Mouse (Mus musculus) hindbrain, embryonic 15.5 days (tissue): Measurements from ENCODE around the gene Rwdd3. TPM values are rescaled to one million over a fixed set of nuclear protein-coding genes. Genes with fewer than 3 reads are reported as not detected.

Source experiments
- ATAC-seq: fragments of 200-750 bp; cut with Nextera tagmentation; 2 replicates; pipeline ENCODE4 v1.8.0; 2017; ENCODE audit warnings: low read depth, moderate number of reproducible peaks, moderate TSS enrichment; ENCODE audit not compliant: low FRiP score
- H3K27ac ChIP-seq: fragments of 300-500 bp; sonication (generic); replicated peaks from 2 replicates; pipeline ENCODE4 v1.5.1; 2015; ENCODE audit warnings: mild to moderate bottlenecking, inconsistent platforms
- H3K27me3 ChIP-seq: fragments of 300-500 bp; sonication (generic); 2 replicates; pipeline ENCODE4 v1.6.1; 2015; ENCODE audit warnings: control low read depth, inconsistent platforms
- H3K36me3 ChIP-seq: fragments of 300-500 bp; sonication (generic); 2 replicates; pipeline ENCODE4 v1.6.1; 2015; ENCODE audit warnings: control low read depth, inconsistent platforms
- H3K4me1 ChIP-seq: fragments of 300-500 bp; sonication (generic); replicated peaks from 2 replicates; pipeline ENCODE4 v1.6.1; 2015; ENCODE audit warnings: control low read depth, inconsistent platforms
- H3K4me2 ChIP-seq: fragments of 300-500 bp; sonication (generic); 2 replicates; pipeline ENCODE4 v1.6.1; 2015; ENCODE audit warnings: moderate library complexity, mild to moderate bottlenecking, inconsistent platforms
- H3K4me3 ChIP-seq: fragments of 300-500 bp; sonication (generic); 2 replicates; pipeline ENCODE4 v1.5.1; 2015; ENCODE audit warnings: mild to moderate bottlenecking, inconsistent platforms
- H3K9ac ChIP-seq: fragments of 300-500 bp; sonication (generic); 2 replicates; pipeline ENCODE4 v1.6.1; 2015; ENCODE audit warnings: inconsistent platforms
- H3K9me3 ChIP-seq: fragments of 300-500 bp; sonication (generic); 2 replicates; pipeline ENCODE4 v1.6.1; 2016; ENCODE audit warnings: control low read depth, inconsistent platforms
- WGBS: fragments of 180-500 bp; shearing (Covaris S2); methylation state at CpG from one replicate; pipeline ENCODE4 v1.1.7; 2015; 5-methylcytosine and 5-hydroxymethylcytosine counted together
- polyA plus RNA-seq: library from polyadenylated mRNA; unstranded; fragments of >200 nt; fragmentation: Nextera tagmentation; extraction: Ambion mirVana; gene quantifications from 2 replicates; pipeline ENCODE4 v1.2.1, GENCODE M21; 2015

The Rwdd3 gene
- polyA plus RNA-seq, 1 experiment from 2014 or later = 7.4 TPM

- WGBS = 71% methylated on average over 10 of the region's 10 CpGs
These were observed 13.8 kb downstream of the Rwdd3 start for GRCm38 (mm10) chr3:121157546-121158330.

DNA sequence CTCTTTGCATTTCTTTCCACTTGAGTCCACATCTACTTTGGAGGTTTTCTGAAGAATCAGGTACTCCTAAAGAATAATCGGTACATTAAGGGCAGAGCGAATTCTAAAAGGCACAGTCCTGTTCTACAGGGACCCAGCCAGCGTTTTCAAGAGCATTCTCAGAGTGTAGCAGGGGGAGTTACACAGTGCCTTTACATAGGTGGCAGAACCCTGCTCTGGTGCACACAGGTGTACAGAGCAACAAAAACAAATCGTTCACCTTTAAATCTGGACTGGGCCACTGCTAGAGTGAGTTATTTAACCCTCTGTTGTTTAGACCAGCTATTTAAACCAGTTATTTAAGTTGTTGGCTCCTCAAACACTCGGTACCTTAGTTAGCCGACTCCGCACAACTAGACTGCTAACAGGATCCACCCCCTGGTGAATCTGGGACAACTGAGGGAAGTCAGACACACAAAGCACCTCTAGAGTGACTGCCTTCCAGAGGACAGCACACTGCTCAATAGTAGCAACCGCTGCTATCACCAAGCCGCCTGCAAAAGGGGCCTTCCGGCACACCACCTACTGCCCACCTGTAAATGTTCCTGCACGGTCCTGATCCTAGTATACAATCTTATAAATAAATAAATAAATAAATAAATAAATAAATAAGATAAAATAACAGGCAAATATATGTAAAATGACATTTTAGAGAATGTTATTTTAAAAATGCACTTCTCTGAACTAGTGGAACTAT lies 14.9 kb downstream of the Rwdd3 start:
- no peak overlapping the region for H3K4me3 ChIP-seq
- 53% methylated on average over 11 of the region's 11 CpGs for WGBS

More at GRCm38 (mm10) chr3:121157546-121158330, 13.8 kb downstream of the Rwdd3 start:
- ATAC-seq = no peak
- Histone ChIP-seq H3K27me3 (no peaks in the 10 kb centered on the region), H3K27ac (no peak overlapping the region), H3K36me3 (no peaks in the 10 kb centered on the region), H3K9me3 (no peaks in the 10 kb centered on the region), H3K9ac (no peak overlapping the region), H3K4me1 (peaks cover 16% of the 10 kb centered on the region), H3K4me3 (no peak overlapping the region), H3K4me2 (no peak overlapping the region)

GRCm38 (mm10) chr3:121156043-121156442 lies 15.5 kb downstream of the Rwdd3 start:
- no peaks in the 10 kb centered on the region for H3K9me3 ChIP-seq
- H3K27ac ChIP-seq = no peak overlapping the region
- no peak overlapping the region for H3K4me3 ChIP-seq
- H3K4me1 ChIP-seq = peaks cover 16% of the 10 kb centered on the region
- ATAC-seq = no peak
- no peak overlapping the region for H3K9ac ChIP-seq
- H3K27me3 ChIP-seq = no peaks in the 10 kb centered on the region
- H3K4me2 ChIP-seq = peak overlapping the region; percentile 26
- 14% methylated on average over 7 of the region's 7 CpGs for WGBS
- H3K36me3 ChIP-seq = no peaks in the 10 kb centered on the region

More for the DNA sequence above, 14.9 kb downstream of the Rwdd3 start:
- ATAC-seq = no peak
- H3K4me1 ChIP-seq = peaks cover 16% of the 10 kb centered on the region
- H3K9ac ChIP-seq = no peak overlapping the region
- no peaks in the 10 kb centered on the region for H3K9me3 ChIP-seq
- no peaks in the 10 kb centered on the region for H3K36me3 ChIP-seq
- peak overlapping the region; percentile 26 for H3K4me2 ChIP-seq
- H3K27me3 ChIP-seq = no peaks in the 10 kb centered on the region
- no peak overlapping the region for H3K27ac ChIP-seq

- Histone ChIP-seq H3K4me2 (no peak overlapping the region), H3K4me1 (no peaks in the 10 kb centered on the region), H3K27me3 (no peaks in the 10 kb centered on the region), H3K27ac (no peak overlapping the region), H3K4me3 (no peak overlapping the region), H3K36me3 (no peaks in the 10 kb centered on the region), H3K9ac (no peak overlapping the region), H3K9me3 (no peaks in the 10 kb centered on the region)
- 76% methylated on average over 11 of the region's 11 CpGs for WGBS
- ATAC-seq = no peak
These were observed 37.6 kb downstream of the Rwdd3 start for GRCm38 (mm10) chr3:121133937-121134336.

DNA sequence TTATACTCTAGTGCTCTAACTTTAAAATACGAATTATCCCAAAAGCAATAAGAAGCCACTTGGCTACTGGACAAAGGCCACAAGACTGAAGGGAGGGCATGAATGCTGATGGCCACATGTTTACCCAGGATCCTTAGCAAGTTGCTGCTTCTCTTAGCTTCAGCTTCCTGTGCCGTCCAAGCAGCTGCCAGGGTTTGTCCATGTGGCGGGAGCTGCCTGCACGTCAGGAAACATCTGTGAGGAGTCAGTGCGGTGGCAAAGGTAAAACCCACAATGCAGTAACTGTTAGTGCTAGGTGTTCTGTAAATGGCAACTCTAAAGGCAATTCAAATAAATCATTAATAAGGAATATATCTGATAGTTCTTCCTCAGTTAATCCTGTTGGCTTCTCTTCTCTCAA lies 38.5 kb downstream of the Rwdd3 start:
- Histone ChIP-seq H3K27ac (no peak overlapping the region), H3K4me2 (no peak overlapping the region), H3K4me1 (no peaks in the 10 kb centered on the region), H3K36me3 (no peaks in the 10 kb centered on the region), H3K9ac (no peak overlapping the region), H3K27me3 (no peaks in the 10 kb centered on the region), H3K9me3 (no peaks in the 10 kb centered on the region), H3K4me3 (no peak overlapping the region)
- no peak for ATAC-seq
- 84% methylated on average over 5 of the region's 5 CpGs for WGBS

- H3K4me2 ChIP-seq = no peak overlapping the region
- 85% methylated on average over 2 of the region's 2 CpGs for WGBS
- H3K36me3 ChIP-seq = no peaks in the 10 kb centered on the region
- ATAC-seq = no peak
- no peak overlapping the region for H3K9ac ChIP-seq
- no peaks in the 10 kb centered on the region for H3K9me3 ChIP-seq
- no peaks in the 10 kb centered on the region for H3K4me1 ChIP-seq
- H3K4me3 ChIP-seq = no peak overlapping the region
- no peaks in the 10 kb centered on the region for H3K27me3 ChIP-seq
- no peak overlapping the region for H3K27ac ChIP-seq
These were observed 44.3 kb downstream of the Rwdd3 start for GRCm38 (mm10) chr3:121127171-121127570.

- Histone ChIP-seq H3K4me1 (no peaks in the 10 kb centered on the region), H3K36me3 (no peaks in the 10 kb centered on the region), H3K27me3 (no peaks in the 10 kb centered on the region), H3K4me2 (no peak overlapping the region), H3K4me3 (no peak overlapping the region), H3K9ac (no peak overlapping the region), H3K27ac (no peak overlapping the region), H3K9me3 (no peaks in the 10 kb centered on the region)
- ATAC-seq = no peak
- WGBS = 75% methylated on average over 5 of the region's 5 CpGs
These were observed 45.0 kb downstream of the Rwdd3 start for GRCm38 (mm10) chr3:121126476-121126875.

DNA sequence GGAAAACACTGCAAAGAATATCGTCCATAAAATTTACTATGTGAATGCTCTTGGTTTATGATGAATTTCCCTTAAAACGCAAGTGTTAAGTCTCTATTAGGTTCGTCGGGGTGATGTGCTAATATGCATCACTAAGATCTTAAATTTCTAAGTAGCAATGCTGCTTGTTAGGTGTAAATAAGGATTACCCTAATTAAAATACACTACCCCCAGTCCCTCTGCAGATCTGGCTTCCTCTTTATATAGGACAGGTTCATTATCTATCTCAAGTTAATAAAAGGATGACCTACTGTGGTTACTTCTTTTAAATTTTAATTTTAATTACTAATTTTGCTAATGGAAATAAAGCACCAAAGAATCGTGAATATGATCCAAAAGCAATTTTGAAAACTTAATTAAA lies 50.4 kb downstream of the Rwdd3 start:
- H3K4me2 ChIP-seq = no peak overlapping the region
- H3K9ac ChIP-seq = no peak overlapping the region
- no peak overlapping the region for H3K4me3 ChIP-seq
- no peaks in the 10 kb centered on the region for H3K36me3 ChIP-seq
- ATAC-seq = no peak
- H3K27ac ChIP-seq = no peak overlapping the region
- 75% methylated on average over 5 of the region's 5 CpGs for WGBS
- no peaks in the 10 kb centered on the region for H3K9me3 ChIP-seq
- peaks cover 4% of the 10 kb centered on the region; the same call in 1 of the 2 replicates for H3K4me1 ChIP-seq
- no peaks in the 10 kb centered on the region for H3K27me3 ChIP-seq

DNA sequence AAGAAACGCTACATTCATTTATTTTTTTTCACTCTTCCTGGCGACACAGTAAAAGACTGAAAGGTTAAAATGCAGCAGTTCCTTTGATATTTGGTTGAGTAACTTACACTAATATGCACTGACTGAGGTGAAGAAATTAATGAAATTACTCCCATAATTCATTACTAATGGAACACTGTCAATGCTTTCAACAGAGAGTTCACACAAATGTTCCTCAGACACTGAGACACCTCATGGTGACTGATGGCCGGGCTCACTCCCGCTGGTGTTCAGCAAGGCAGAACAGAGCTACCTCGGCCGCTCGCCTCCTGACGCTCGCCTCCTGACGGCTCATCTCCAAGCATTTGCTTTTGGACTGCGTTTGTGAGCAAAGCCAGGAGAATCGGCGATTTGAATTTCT lies 54.9 kb downstream of the Rwdd3 start:
- WGBS = 49% methylated on average over 13 of the region's 13 CpGs
- no peak for ATAC-seq
- no peak overlapping the region for H3K27ac ChIP-seq
- no peaks in the 10 kb centered on the region for H3K36me3 ChIP-seq
- no peaks in the 10 kb centered on the region for H3K27me3 ChIP-seq
- peak overlapping the region; percentile 13; the same call in 1 of the 2 replicates for H3K4me2 ChIP-seq
- H3K9ac ChIP-seq = no peak overlapping the region
- H3K4me1 ChIP-seq = peaks cover 4% of the 10 kb centered on the region; the same call in 1 of the 2 replicates
- no peak overlapping the region for H3K4me3 ChIP-seq
- no peaks in the 10 kb centered on the region for H3K9me3 ChIP-seq

- H3K9me3 ChIP-seq = no peaks in the 10 kb centered on the region
- 47% methylated on average over 5 of the region's 5 CpGs for WGBS
- H3K4me3 ChIP-seq = no peak overlapping the region
- H3K4me2 ChIP-seq = no peak overlapping the region
- ATAC-seq = peak; percentile 55; the same call in 1 of the 2 replicates
- no peaks in the 10 kb centered on the region for H3K36me3 ChIP-seq
- H3K4me1 ChIP-seq = peaks cover 4% of the 10 kb centered on the region; the same call in 1 of the 2 replicates
- no peak overlapping the region for H3K27ac ChIP-seq
- H3K27me3 ChIP-seq = no peaks in the 10 kb centered on the region
- H3K9ac ChIP-seq = no peak overlapping the region
These were observed 55.4 kb downstream of the Rwdd3 start for GRCm38 (mm10) chr3:121116067-121116466.

DNA sequence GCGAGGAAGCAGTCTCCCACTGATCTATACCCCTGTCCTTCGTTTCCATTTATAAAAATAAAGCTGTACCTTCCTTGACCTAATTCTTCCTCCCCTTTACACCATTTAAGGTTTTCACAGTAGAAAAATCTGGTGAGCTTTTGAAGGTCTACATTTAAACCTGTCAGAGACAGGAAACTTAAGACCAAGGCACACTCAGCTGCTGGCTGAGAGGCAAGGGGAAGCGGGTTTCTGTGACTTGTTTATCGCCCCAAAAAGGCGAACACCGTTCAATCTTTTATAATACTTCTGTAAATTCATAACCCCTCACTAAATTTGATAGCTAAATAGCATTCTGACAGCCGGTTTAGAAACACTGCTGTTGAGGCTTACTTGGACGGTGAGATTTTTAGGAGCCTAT lies 60.4 kb downstream of the Rwdd3 start:
- H3K9ac ChIP-seq = no peak overlapping the region
- no peak for ATAC-seq
- H3K4me2 ChIP-seq = no peak overlapping the region
- no peak overlapping the region for H3K4me3 ChIP-seq
- WGBS = 87% methylated on average over 8 of the region's 8 CpGs
- no peak overlapping the region for H3K27ac ChIP-seq
- H3K27me3 ChIP-seq = no peaks in the 10 kb centered on the region
- no peaks in the 10 kb centered on the region for H3K9me3 ChIP-seq
- H3K4me1 ChIP-seq = no peaks in the 10 kb centered on the region
- H3K36me3 ChIP-seq = no peaks in the 10 kb centered on the region

DNA sequence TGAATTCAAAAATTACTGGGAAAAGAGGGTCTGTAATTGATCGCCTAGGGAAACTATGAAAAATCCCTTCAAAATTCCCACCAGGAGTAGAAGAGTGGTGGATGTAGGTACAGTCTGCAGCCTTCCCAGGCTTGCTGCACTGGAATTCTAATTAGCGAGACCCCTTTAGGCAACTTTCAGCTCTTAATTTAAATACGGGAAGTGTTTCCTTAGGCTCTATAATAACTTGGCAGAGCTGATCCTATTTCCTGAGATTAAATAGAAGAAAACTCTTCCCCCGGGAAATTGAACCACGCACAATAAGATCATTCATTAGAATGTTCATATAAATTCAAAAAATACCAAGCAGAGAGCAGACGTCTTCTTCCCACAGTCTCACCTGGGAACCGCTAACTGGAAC lies 61.1 kb downstream of the Rwdd3 start:
- Histone ChIP-seq H3K9ac (no peak overlapping the region), H3K4me3 (no peak overlapping the region), H3K4me1 (no peaks in the 10 kb centered on the region), H3K9me3 (no peaks in the 10 kb centered on the region), H3K36me3 (no peaks in the 10 kb centered on the region), H3K27me3 (no peaks in the 10 kb centered on the region), H3K4me2 (no peak overlapping the region), H3K27ac (no peak overlapping the region)
- 64% methylated on average over 7 of the region's 7 CpGs for WGBS
- no peak for ATAC-seq
